Mouse (Mus musculus): ENCODE data around the gene Gfi1. TPM values are rescaled to one million over a fixed set of nuclear protein-coding genes. Genes with fewer than 3 reads are reported as not detected.

The Gfi1 gene
- polyA plus RNA-seq, 1 experiment from 2014 or later = not detected

- Histone ChIP-seq H3K36me3 (ENCODE audit: control insufficient read depth, insufficient read depth, low read length) (no peaks in the 10 kb centered on the region), H3K4me2 (ENCODE audit: low read length) (no peak overlapping the region), H3K9ac (ENCODE audit: low read depth, low read length) (no peak overlapping the region), H3K4me3 (ENCODE audit: low read depth, low read length) (no peak overlapping the region), H3K4me1 (ENCODE audit: control insufficient read depth, insufficient read depth, low read length) (peaks cover 11% of the 10 kb centered on the region), H3K9me3 (replicated peaks; ENCODE audit: control insufficient read depth, low read length, poor library complexity, severe bottlenecking) (no peaks in the 10 kb centered on the region), H3K27me3 (ENCODE audit: control insufficient read depth, insufficient read depth, low read depth, low read length) (peaks cover 50% of the 10 kb centered on the region), H3K27ac (ENCODE audit: low read length) (no peak overlapping the region)
- no peak for ATAC-seq
- 15% methylated on average over 11 of the region's 11 CpGs for WGBS
Observed at GRCm38 (mm10) chr5:107717871-107718361, 7.9 kb downstream of the Gfi1 start.

DNA sequence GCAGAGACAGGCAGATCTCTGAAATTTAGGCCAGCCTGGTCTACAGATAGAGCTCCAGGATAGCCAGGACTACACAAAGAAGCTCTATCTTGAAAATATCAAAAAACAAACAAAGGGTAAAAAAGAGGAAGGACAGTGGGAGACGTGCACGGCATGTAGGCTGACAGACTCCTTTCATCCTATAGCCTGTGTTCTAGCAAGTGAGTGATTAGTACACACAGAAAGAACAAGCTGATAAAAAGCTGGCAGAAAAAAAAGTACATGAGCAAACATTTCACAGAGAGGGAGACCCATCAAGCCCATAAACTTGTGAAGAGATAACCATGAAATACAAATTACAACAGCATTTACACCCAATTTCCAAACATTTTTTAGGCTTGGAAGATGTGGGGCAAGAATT, 14.1 kb downstream of the Gfi1 start:
- Histone ChIP-seq H3K4me3 (ENCODE audit: low read depth, low read length) (no peak overlapping the region), H3K27me3 (ENCODE audit: control insufficient read depth, insufficient read depth, low read depth, low read length) (peaks cover 1% of the 10 kb centered on the region; the same call in 1 of the 2 replicates), H3K36me3 (ENCODE audit: control insufficient read depth, insufficient read depth, low read length) (no peaks in the 10 kb centered on the region), H3K27ac (ENCODE audit: low read length) (no peak overlapping the region), H3K4me2 (ENCODE audit: low read length) (no peak overlapping the region), H3K4me1 (ENCODE audit: control insufficient read depth, insufficient read depth, low read length) (no peaks in the 10 kb centered on the region), H3K9ac (ENCODE audit: low read depth, low read length) (no peak overlapping the region), H3K9me3 (replicated peaks; ENCODE audit: control insufficient read depth, low read length, poor library complexity, severe bottlenecking) (no peaks in the 10 kb centered on the region)
- no peak for ATAC-seq
- 80% methylated on average over 2 of the region's 2 CpGs for WGBS

- no peak overlapping the region for H3K27ac ChIP-seq (ENCODE audit: low read length)
- no peaks in the 10 kb centered on the region for H3K36me3 ChIP-seq (ENCODE audit: control insufficient read depth, insufficient read depth, low read length)
- 92% methylated on average over 8 of the region's 8 CpGs for WGBS
Observed at GRCm38 (mm10) chr5:107708124-107708797, 17.6 kb downstream of the Gfi1 start.

GRCm38 (mm10) chr5:107706262-107706661, 19.6 kb downstream of the Gfi1 start:
- H3K4me1 ChIP-seq (ENCODE audit: control insufficient read depth, insufficient read depth, low read length) = no peaks in the 10 kb centered on the region
- 86% methylated on average over 1 of the region's 1 CpGs for WGBS
- no peak overlapping the region for H3K4me2 ChIP-seq (ENCODE audit: low read length)
- H3K9me3 ChIP-seq (replicated peaks; ENCODE audit: control insufficient read depth, low read length, poor library complexity, severe bottlenecking) = no peaks in the 10 kb centered on the region
- no peaks in the 10 kb centered on the region for H3K27me3 ChIP-seq (ENCODE audit: control insufficient read depth, insufficient read depth, low read depth, low read length)
- no peak overlapping the region for H3K9ac ChIP-seq (ENCODE audit: low read depth, low read length)
- no peak for ATAC-seq
- H3K27ac ChIP-seq (ENCODE audit: low read length) = no peak overlapping the region
- H3K36me3 ChIP-seq (ENCODE audit: control insufficient read depth, insufficient read depth, low read length) = no peaks in the 10 kb centered on the region
- no peak overlapping the region for H3K4me3 ChIP-seq (ENCODE audit: low read depth, low read length)

More at GRCm38 (mm10) chr5:107708124-107708797, 17.6 kb downstream of the Gfi1 start:
- Histone ChIP-seq H3K9ac (ENCODE audit: low read depth, low read length) (no peak overlapping the region), H3K9me3 (replicated peaks; ENCODE audit: control insufficient read depth, low read length, poor library complexity, severe bottlenecking) (no peaks in the 10 kb centered on the region), H3K4me3 (ENCODE audit: low read depth, low read length) (no peak overlapping the region), H3K4me2 (ENCODE audit: low read length) (no peak overlapping the region), H3K4me1 (ENCODE audit: control insufficient read depth, insufficient read depth, low read length) (no peaks in the 10 kb centered on the region), H3K27me3 (ENCODE audit: control insufficient read depth, insufficient read depth, low read depth, low read length) (no peaks in the 10 kb centered on the region)
- no peak for ATAC-seq

GRCm38 (mm10) chr5:107705756-107706155, 20.1 kb downstream of the Gfi1 start:
- H3K27ac ChIP-seq (ENCODE audit: low read length) = no peak overlapping the region
- H3K27me3 ChIP-seq (ENCODE audit: control insufficient read depth, insufficient read depth, low read depth, low read length) = no peaks in the 10 kb centered on the region
- H3K9me3 ChIP-seq (replicated peaks; ENCODE audit: control insufficient read depth, low read length, poor library complexity, severe bottlenecking) = no peaks in the 10 kb centered on the region
- H3K4me3 ChIP-seq (ENCODE audit: low read depth, low read length) = no peak overlapping the region
- 92% methylated on average over 4 of the region's 4 CpGs for WGBS
- H3K4me2 ChIP-seq (ENCODE audit: low read length) = no peak overlapping the region
- no peak for ATAC-seq
- H3K9ac ChIP-seq (ENCODE audit: low read depth, low read length) = no peak overlapping the region
- no peaks in the 10 kb centered on the region for H3K36me3 ChIP-seq (ENCODE audit: control insufficient read depth, insufficient read depth, low read length)
- H3K4me1 ChIP-seq (ENCODE audit: control insufficient read depth, insufficient read depth, low read length) = no peaks in the 10 kb centered on the region

DNA sequence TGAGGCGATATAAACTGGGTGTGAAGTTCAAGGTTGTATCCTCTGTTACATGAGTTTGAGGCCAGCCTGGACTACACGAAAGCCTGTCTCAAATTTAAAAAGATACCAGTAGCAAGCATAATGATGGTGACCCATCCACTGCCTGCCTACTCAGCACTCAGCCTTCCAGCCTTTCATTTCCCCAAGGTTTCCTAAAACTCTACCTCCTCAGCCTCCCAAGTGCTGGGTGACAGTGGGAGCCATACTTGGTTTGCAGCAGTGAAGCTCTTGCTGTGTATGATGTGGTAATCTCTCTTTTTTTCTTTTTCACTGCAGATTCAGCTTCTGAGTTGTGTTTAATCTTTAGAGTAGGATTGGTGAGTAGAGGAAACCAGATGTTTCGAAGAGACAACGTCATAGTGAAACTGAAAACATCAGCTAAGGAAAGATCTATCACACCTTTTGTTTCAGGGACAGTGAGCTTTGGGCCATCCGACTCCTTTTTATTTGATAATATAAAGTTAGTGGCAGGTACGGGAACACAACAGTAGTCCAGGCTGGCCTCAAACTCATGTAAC, 22.6 kb downstream of the Gfi1 start:
- Histone ChIP-seq H3K9ac (ENCODE audit: low read depth, low read length) (no peak overlapping the region), H3K4me2 (ENCODE audit: low read length) (no peak overlapping the region), H3K27me3 (ENCODE audit: control insufficient read depth, insufficient read depth, low read depth, low read length) (no peaks in the 10 kb centered on the region), H3K4me1 (ENCODE audit: control insufficient read depth, insufficient read depth, low read length) (no peaks in the 10 kb centered on the region), H3K27ac (ENCODE audit: low read length) (no peak overlapping the region), H3K9me3 (replicated peaks; ENCODE audit: control insufficient read depth, low read length, poor library complexity, severe bottlenecking) (no peaks in the 10 kb centered on the region), H3K36me3 (ENCODE audit: control insufficient read depth, insufficient read depth, low read length) (no peaks in the 10 kb centered on the region), H3K4me3 (ENCODE audit: low read depth, low read length) (no peak overlapping the region)
- WGBS = 88% methylated on average over 6 of the region's 6 CpGs
- no peak for ATAC-seq

DNA sequence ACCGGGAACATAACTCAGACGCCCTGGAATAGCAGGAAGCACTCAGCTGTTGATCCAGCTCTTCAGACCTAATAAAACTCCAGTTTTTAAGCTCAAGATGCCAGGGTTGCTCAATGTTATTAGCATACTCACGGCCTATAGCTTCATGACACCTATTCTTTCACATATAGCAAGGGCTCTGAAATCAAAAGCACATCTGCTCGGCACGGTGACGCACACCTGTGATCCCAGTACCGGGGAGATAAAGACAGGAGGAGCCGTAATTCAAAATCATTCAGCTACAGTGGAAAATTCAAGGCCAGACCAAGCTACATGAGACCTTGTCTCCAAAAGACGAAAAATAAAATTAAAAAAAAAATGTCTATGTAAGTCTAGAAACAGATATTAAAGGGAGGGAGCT, 24.2 kb downstream of the Gfi1 start:
- Histone ChIP-seq H3K4me3 (ENCODE audit: low read depth, low read length) (no peak overlapping the region), H3K4me1 (ENCODE audit: control insufficient read depth, insufficient read depth, low read length) (no peaks in the 10 kb centered on the region), H3K36me3 (ENCODE audit: control insufficient read depth, insufficient read depth, low read length) (no peaks in the 10 kb centered on the region), H3K4me2 (ENCODE audit: low read length) (no peak overlapping the region), H3K9ac (ENCODE audit: low read depth, low read length) (no peak overlapping the region), H3K9me3 (replicated peaks; ENCODE audit: control insufficient read depth, low read length, poor library complexity, severe bottlenecking) (no peaks in the 10 kb centered on the region), H3K27me3 (ENCODE audit: control insufficient read depth, insufficient read depth, low read depth, low read length) (no peaks in the 10 kb centered on the region), H3K27ac (ENCODE audit: low read length) (no peak overlapping the region)
- ATAC-seq = no peak
- WGBS = 86% methylated on average over 9 of the region's 9 CpGs

- no peak overlapping the region for H3K27ac ChIP-seq (ENCODE audit: low read length)
- H3K27me3 ChIP-seq (ENCODE audit: control insufficient read depth, insufficient read depth, low read depth, low read length) = no peaks in the 10 kb centered on the region
- no peaks in the 10 kb centered on the region for H3K9me3 ChIP-seq (replicated peaks; ENCODE audit: control insufficient read depth, low read length, poor library complexity, severe bottlenecking)
- H3K4me3 ChIP-seq (ENCODE audit: low read depth, low read length) = no peak overlapping the region
- H3K4me2 ChIP-seq (ENCODE audit: low read length) = no peak overlapping the region
- no peaks in the 10 kb centered on the region for H3K36me3 ChIP-seq (ENCODE audit: control insufficient read depth, insufficient read depth, low read length)
- H3K9ac ChIP-seq (ENCODE audit: low read depth, low read length) = no peak overlapping the region
- ATAC-seq = no peak
- WGBS = 95% methylated on average over 10 of the region's 10 CpGs
- H3K4me1 ChIP-seq (ENCODE audit: control insufficient read depth, insufficient read depth, low read length) = no peaks in the 10 kb centered on the region
Observed at GRCm38 (mm10) chr5:107700873-107701272, 25.0 kb downstream of the Gfi1 start.

- Histone ChIP-seq H3K9me3 (replicated peaks; ENCODE audit: control insufficient read depth, low read length, poor library complexity, severe bottlenecking) (no peaks in the 10 kb centered on the region), H3K27me3 (ENCODE audit: control insufficient read depth, insufficient read depth, low read depth, low read length) (no peaks in the 10 kb centered on the region), H3K4me1 (ENCODE audit: control insufficient read depth, insufficient read depth, low read length) (no peaks in the 10 kb centered on the region), H3K4me3 (ENCODE audit: low read depth, low read length) (no peak overlapping the region), H3K9ac (ENCODE audit: low read depth, low read length) (no peak overlapping the region), H3K4me2 (ENCODE audit: low read length) (no peak overlapping the region), H3K36me3 (ENCODE audit: control insufficient read depth, insufficient read depth, low read length) (no peaks in the 10 kb centered on the region), H3K27ac (ENCODE audit: low read length) (no peak overlapping the region)
- no peak for ATAC-seq
- WGBS = 83% methylated on average over 8 of the region's 8 CpGs
Observed at GRCm38 (mm10) chr5:107698888-107699287, 26.9 kb downstream of the Gfi1 start.

Measured in midbrain, embryonic 16.5 days (tissue).